Mouse (Mus musculus): ENCODE results near the gene Fabp7. TPM values are rescaled to one million over a fixed set of nuclear protein-coding genes. Genes with fewer than 3 reads are reported as not detected.

Fabp7 gene
- polyA plus RNA-seq, 1 experiment: 0.16 TPM

DNA sequence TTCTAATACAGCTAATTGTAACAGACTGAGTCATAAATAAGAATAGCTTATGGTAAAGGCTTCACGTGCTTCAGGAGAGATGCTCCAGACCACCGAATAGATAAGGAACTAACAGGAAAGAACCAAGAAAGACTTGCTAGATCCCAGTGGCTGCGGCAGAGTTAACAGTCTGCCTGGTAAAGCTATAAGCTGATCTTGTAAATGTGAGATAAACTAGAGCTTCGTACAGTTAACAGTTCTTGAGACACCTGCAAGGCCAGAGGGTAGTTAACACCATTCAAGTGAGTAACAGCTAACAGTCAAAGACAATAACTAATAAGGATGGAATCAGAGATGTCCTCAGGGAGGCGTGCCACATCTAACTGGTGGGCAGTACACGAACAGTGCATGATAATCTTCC is 31.2 kb downstream of the Fabp7 start:
- TF ChIP-seq CTCF (IDR thresholded peaks at IDR 0.05; ENCODE audit: borderline replicate concordance, control insufficient read depth, extremely low read depth, insufficient read depth, low read length, poor library complexity) (no peak), POLR2A (IDR thresholded peaks at IDR 0.05; ENCODE audit: control insufficient read depth, extremely low read depth, insufficient read depth, low read length, poor library complexity) (no peak)
- H3K27me3 ChIP-seq (ENCODE audit: control insufficient read depth, insufficient read depth, low read length): no peaks in the 10 kb centered on the region

DNA sequence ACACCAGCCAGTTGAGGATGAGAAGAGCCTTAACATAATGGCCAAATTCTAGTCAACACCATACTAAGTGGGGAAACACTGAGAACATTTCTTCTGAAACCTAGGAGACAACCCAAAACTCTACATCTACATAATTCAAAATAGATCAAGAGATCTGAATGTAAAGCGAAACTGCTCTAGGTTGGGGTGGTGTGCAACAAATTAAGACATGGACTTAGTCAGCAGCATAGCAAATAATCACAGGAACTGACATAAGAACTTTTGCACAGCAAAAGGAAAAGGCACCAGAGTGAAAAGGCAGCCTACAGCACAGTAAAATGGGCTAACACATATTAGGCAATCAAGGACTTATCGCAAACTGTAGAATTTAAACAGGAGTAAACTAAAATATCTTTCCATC is 34.5 kb downstream of the Fabp7 start:
- DNase-seq: no peak
- TF ChIP-seq CTCF (IDR thresholded peaks at IDR 0.05; ENCODE audit: borderline replicate concordance, control insufficient read depth, extremely low read depth, insufficient read depth, low read length, poor library complexity) (no peak), POLR2A (IDR thresholded peaks at IDR 0.05; ENCODE audit: control insufficient read depth, extremely low read depth, insufficient read depth, low read length, poor library complexity) (no peak)
- no peaks in the 10 kb centered on the region for H3K4me1 ChIP-seq (replicated peaks; ENCODE audit: control insufficient read depth, insufficient read depth, low read length)
- H3K36me3 ChIP-seq (ENCODE audit: control insufficient read depth, insufficient read depth, low read length): no peaks in the 10 kb centered on the region
- no peak overlapping the region for H3K4me3 ChIP-seq (ENCODE audit: control insufficient read depth, insufficient read depth, low read length)
- 91% methylated on average over 2 of the region's 2 CpGs for WGBS
- H3K27ac ChIP-seq (ENCODE audit: control insufficient read depth, insufficient read depth, low read length): no peak overlapping the region
- no peaks in the 10 kb centered on the region for H3K27me3 ChIP-seq (ENCODE audit: control insufficient read depth, insufficient read depth, low read length)

More for the DNA sequence above, 31.2 kb downstream of the Fabp7 start:
- 91% methylated on average over 6 of the region's 6 CpGs for WGBS
- no peak for DNase-seq
- H3K27ac ChIP-seq (ENCODE audit: control insufficient read depth, insufficient read depth, low read length): no peak overlapping the region
- no peak overlapping the region for H3K4me3 ChIP-seq (ENCODE audit: control insufficient read depth, insufficient read depth, low read length)
- no peaks in the 10 kb centered on the region for H3K4me1 ChIP-seq (replicated peaks; ENCODE audit: control insufficient read depth, insufficient read depth, low read length)
- no peaks in the 10 kb centered on the region for H3K36me3 ChIP-seq (ENCODE audit: control insufficient read depth, insufficient read depth, low read length)

DNA sequence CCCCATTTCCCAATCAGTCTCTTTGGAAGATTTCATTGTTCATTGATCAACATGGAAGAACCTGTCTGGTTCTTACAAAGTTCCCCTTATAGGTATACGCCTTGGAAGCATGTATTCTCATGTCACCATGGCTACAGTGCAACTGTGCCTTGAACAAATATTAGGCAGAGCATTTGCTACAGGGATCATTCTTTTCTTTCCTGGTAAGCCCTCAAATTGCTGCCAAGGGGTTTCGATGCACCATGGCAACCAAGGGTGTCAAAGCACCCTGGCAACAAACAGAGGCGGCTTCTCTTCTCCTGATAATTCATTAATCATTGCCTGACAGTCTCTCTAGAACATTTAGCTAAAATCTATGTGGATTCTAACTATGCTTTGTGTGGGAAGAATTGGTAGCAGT is 37.8 kb downstream of the Fabp7 start:
- WGBS: 92% methylated on average over 3 of the region's 3 CpGs
- DNase-seq: no peak
- TF ChIP-seq CTCF (IDR thresholded peaks at IDR 0.05; ENCODE audit: borderline replicate concordance, control insufficient read depth, extremely low read depth, insufficient read depth, low read length, poor library complexity) (no peak), POLR2A (IDR thresholded peaks at IDR 0.05; ENCODE audit: control insufficient read depth, extremely low read depth, insufficient read depth, low read length, poor library complexity) (no peak)
- Histone ChIP-seq H3K36me3 (ENCODE audit: control insufficient read depth, insufficient read depth, low read length) (no peaks in the 10 kb centered on the region), H3K27ac (ENCODE audit: control insufficient read depth, insufficient read depth, low read length) (no peak overlapping the region), H3K4me3 (ENCODE audit: control insufficient read depth, insufficient read depth, low read length) (no peak overlapping the region), H3K27me3 (ENCODE audit: control insufficient read depth, insufficient read depth, low read length) (no peaks in the 10 kb centered on the region), H3K4me1 (replicated peaks; ENCODE audit: control insufficient read depth, insufficient read depth, low read length) (no peaks in the 10 kb centered on the region)

DNA sequence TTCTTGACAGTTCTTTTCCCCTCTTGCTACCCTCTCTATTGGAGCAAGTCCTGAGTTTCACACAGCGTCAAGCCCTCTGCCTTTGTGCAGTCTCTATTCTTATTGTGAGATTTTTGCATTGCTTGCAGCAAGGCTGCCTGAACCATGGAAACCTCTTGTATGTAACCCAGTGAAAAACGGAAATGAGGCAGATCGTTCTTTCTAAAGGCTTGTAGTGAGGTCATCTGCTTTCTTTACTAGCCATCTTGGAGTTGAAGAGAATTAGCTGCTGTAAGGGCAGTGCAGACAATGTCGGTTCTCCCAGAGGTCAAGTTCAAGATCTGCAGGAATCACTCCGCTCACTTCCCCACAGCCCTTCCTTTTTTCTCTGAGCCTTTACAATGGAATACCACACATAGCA is 44.0 kb downstream of the Fabp7 start:
- no peak for DNase-seq
- Histone ChIP-seq H3K4me1 (replicated peaks; ENCODE audit: control insufficient read depth, insufficient read depth, low read length) (no peaks in the 10 kb centered on the region), H3K4me3 (ENCODE audit: control insufficient read depth, insufficient read depth, low read length) (no peak overlapping the region), H3K27ac (ENCODE audit: control insufficient read depth, insufficient read depth, low read length) (no peak overlapping the region), H3K36me3 (ENCODE audit: control insufficient read depth, insufficient read depth, low read length) (no peaks in the 10 kb centered on the region), H3K27me3 (ENCODE audit: control insufficient read depth, insufficient read depth, low read length) (no peaks in the 10 kb centered on the region)
- WGBS: 87% methylated on average over 5 of the region's 5 CpGs
- no peak for TF ChIP-seq CTCF (IDR thresholded peaks at IDR 0.05; ENCODE audit: borderline replicate concordance, control insufficient read depth, extremely low read depth, insufficient read depth, low read length, poor library complexity)
- TF ChIP-seq POLR2A (IDR thresholded peaks at IDR 0.05; ENCODE audit: control insufficient read depth, extremely low read depth, insufficient read depth, low read length, poor library complexity): no peak

DNA sequence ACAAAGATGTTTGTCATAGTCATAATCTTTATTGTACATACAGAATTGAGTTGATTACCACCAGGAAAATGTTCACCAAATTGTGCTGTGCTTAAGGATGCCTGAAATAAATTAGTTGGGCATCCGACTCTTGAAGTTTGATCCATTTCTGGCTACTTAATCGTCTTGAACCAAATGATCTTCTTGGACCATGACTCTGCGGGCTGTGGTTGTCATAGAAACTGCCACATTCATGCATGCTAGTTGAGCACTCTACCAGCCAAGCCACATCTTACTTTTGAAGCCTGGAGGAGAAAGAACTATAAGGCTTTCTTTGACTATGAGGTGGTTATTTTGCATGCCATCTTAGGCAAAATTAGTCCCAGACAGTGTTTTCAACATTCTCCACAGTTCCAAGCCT is 44.9 kb downstream of the Fabp7 start:
- Histone ChIP-seq H3K4me1 (replicated peaks; ENCODE audit: control insufficient read depth, insufficient read depth, low read length) (no peaks in the 10 kb centered on the region), H3K36me3 (ENCODE audit: control insufficient read depth, insufficient read depth, low read length) (no peaks in the 10 kb centered on the region), H3K27ac (ENCODE audit: control insufficient read depth, insufficient read depth, low read length) (no peak overlapping the region), H3K4me3 (ENCODE audit: control insufficient read depth, insufficient read depth, low read length) (no peak overlapping the region), H3K27me3 (ENCODE audit: control insufficient read depth, insufficient read depth, low read length) (no peaks in the 10 kb centered on the region)
- DNase-seq: no peak
- TF ChIP-seq POLR2A (IDR thresholded peaks at IDR 0.05; ENCODE audit: control insufficient read depth, extremely low read depth, insufficient read depth, low read length, poor library complexity) (no peak), CTCF (IDR thresholded peaks at IDR 0.05; ENCODE audit: borderline replicate concordance, control insufficient read depth, extremely low read depth, insufficient read depth, low read length, poor library complexity) (no peak)
- 89% methylated on average over 3 of the region's 3 CpGs for WGBS

DNA sequence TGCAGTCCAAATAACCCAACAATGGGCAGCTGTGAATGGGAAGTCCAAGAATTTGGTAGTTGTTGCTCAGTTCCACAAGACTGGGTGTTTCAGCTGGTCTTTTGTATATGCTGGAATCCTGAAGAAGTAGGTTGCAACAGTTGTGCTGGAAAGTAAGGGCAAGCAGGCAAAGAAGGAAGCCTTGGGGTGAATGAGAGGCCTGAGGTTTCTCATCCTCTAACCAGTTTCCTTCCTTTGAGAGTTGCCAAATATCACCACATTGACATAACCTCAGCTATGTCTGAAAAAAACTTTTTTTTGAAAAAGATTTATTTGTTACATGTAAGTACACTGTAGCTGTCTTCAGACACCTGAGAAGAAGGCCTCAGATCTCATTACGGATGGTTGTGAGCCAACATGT is 50.4 kb downstream of the Fabp7 start:
- DNase-seq: no peak
- Histone ChIP-seq H3K27me3 (ENCODE audit: control insufficient read depth, insufficient read depth, low read length) (no peaks in the 10 kb centered on the region), H3K27ac (ENCODE audit: control insufficient read depth, insufficient read depth, low read length) (no peak overlapping the region), H3K4me3 (ENCODE audit: control insufficient read depth, insufficient read depth, low read length) (no peak overlapping the region), H3K36me3 (ENCODE audit: control insufficient read depth, insufficient read depth, low read length) (no peaks in the 10 kb centered on the region), H3K4me1 (replicated peaks; ENCODE audit: control insufficient read depth, insufficient read depth, low read length) (no peaks in the 10 kb centered on the region)
- WGBS: 21% methylated on average over 1 of the region's 1 CpGs
- TF ChIP-seq POLR2A (IDR thresholded peaks at IDR 0.05; ENCODE audit: control insufficient read depth, extremely low read depth, insufficient read depth, low read length, poor library complexity): no peak
- no peak for TF ChIP-seq CTCF (IDR thresholded peaks at IDR 0.05; ENCODE audit: borderline replicate concordance, control insufficient read depth, extremely low read depth, insufficient read depth, low read length, poor library complexity)

DNA sequence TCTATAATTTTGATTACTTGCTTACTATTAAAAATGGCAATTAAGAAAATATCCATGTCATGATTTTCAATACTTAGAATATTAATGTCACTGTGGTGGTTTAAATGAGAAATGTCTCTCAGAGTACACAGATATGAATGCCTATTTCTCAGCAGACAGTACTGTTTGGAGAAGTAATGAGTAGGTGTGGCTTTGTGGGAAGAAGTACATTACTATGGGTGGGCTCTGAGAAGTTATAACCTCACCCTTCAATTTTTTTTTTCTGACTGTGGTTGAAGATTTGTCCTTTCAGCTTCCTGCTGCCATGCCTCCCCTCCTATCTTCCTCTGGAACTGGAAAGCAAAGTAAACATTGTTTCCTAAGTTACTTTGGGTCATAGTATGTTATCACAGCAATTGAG is 51.3 kb downstream of the Fabp7 start:
- Histone ChIP-seq H3K27me3 (ENCODE audit: control insufficient read depth, insufficient read depth, low read length) (no peaks in the 10 kb centered on the region), H3K36me3 (ENCODE audit: control insufficient read depth, insufficient read depth, low read length) (no peaks in the 10 kb centered on the region), H3K4me1 (replicated peaks; ENCODE audit: control insufficient read depth, insufficient read depth, low read length) (no peaks in the 10 kb centered on the region), H3K27ac (ENCODE audit: control insufficient read depth, insufficient read depth, low read length) (no peak overlapping the region), H3K4me3 (ENCODE audit: control insufficient read depth, insufficient read depth, low read length) (no peak overlapping the region)
- no peak for DNase-seq
- TF ChIP-seq CTCF (IDR thresholded peaks at IDR 0.05; ENCODE audit: borderline replicate concordance, control insufficient read depth, extremely low read depth, insufficient read depth, low read length, poor library complexity) (no peak), POLR2A (IDR thresholded peaks at IDR 0.05; ENCODE audit: control insufficient read depth, extremely low read depth, insufficient read depth, low read length, poor library complexity) (no peak)

Other genes starting within 250 kb of the Fabp7 start
- 3.0 and 4.3 TPM in 2 replicates for gene Pkib, start 152.9 kb upstream of the Fabp7 start, polyA plus RNA-seq (2012; rRNA removed)
- 44.0 and 48.3 TPM in 2 replicates for gene Smpdl3a, start 9.5 kb downstream of the Fabp7 start, polyA plus RNA-seq (2012; rRNA removed)

Data from thymus, adult 2 months (tissue).